Mouse (Mus musculus) liver, adult 2 months (tissue): ENCODE data around the gene Tbx18.

ENCODE experiments used
- CTCF ChIP-seq: fragments of 200-500 bp; IDR thresholded peaks from 2 replicates; pipeline ENCODE4 v1.5.1; 2011; ENCODE audit warnings: low read depth, low read length, control low read depth
- POLR2A ChIP-seq: fragments of 200-500 bp; IDR thresholded peaks from 2 replicates; pipeline ENCODE4 v1.6.1; 2011; ENCODE audit warnings: low read length, control low read depth; ENCODE audit not compliant: insufficient read depth; ENCODE audit errors: extremely low read depth

- no peak for TF ChIP-seq CTCF
- TF ChIP-seq POLR2A = no peak
These were observed 7.1 kb upstream of the Tbx18 start for GRCm38 (mm10) chr9:87738123-87738522.
